Mouse (Mus musculus): ENCODE measurements around the gene Zfp652. TPM values are rescaled to one million over a fixed set of nuclear protein-coding genes. Genes with fewer than 3 reads are reported as not detected.
A peak's percentile ranks its signal among the peaks of the same experiment; 100 is the strongest.

The Zfp652 gene
- total and polyA plus RNA-seq, 3 experiments, result 16.1 to 54.4 (median 47.6) TPM

- Histone ChIP-seq H3K4me1 (ENCODE audit: control insufficient read depth, insufficient read depth, low read length) (peaks cover 26% of the 10 kb centered on the region), H3K27me3 (ENCODE audit: control insufficient read depth, insufficient read depth, low read length) (no peaks in the 10 kb centered on the region)
These were observed 118.2 kb downstream of the Zfp652 start for GRCm38 (mm10) chr11:95830411-95831275.

GRCm38 (mm10) chr11:95831276-95831619, 118.8 kb downstream of the Zfp652 start:
- Histone ChIP-seq H3K36me3 (ENCODE audit: control insufficient read depth, insufficient read depth, low read length) (peaks cover 6% of the 10 kb centered on the region; the same call in 1 of the 2 replicates), H3K79me2 (replicated peaks; ENCODE audit: control insufficient read depth, insufficient read depth, low read length) (no peaks in the 10 kb centered on the region), H3K27ac (no peak overlapping the region; the same call in 1 of the 2 replicates), H3K27me3 (ENCODE audit: control insufficient read depth, insufficient read depth, low read length) (no peaks in the 10 kb centered on the region), H3K9ac (ENCODE audit: low read depth, low read length) (peak overlapping the region; percentile 43), H3K4me1 (ENCODE audit: control insufficient read depth, insufficient read depth, low read length) (peaks cover 31% of the 10 kb centered on the region), H3K4me3 (peak overlapping the region; percentile 13; the same call in 1 of the 2 replicates)
- WGBS, result 50% methylated on average over 10 of the region's 10 CpGs
- intact Hi-C loops (cut with DNase I), result no loop called here
- DNase-seq, result peak in 1 of 2 experiments; percentile 47
- TF ChIP-seq POLR2A (IDR thresholded peaks at IDR 0.05; ENCODE audit: insufficient read depth, low read depth, low read length), result peak; percentile 41; the same call in 1 of the 2 replicates
- no peak for TF ChIP-seq EP300 (IDR thresholded peaks at IDR 0.05; ENCODE audit: insufficient read depth, low read depth, low read length)
- no peak for TF ChIP-seq CTCF (IDR thresholded peaks at IDR 0.05)

More at GRCm38 (mm10) chr11:95830411-95831275, 118.2 kb downstream of the Zfp652 start:
- Histone ChIP-seq H3K36me3 (ENCODE audit: control insufficient read depth, insufficient read depth, low read length) (peaks cover 3% of the 10 kb centered on the region; the same call in 1 of the 2 replicates), H3K4me3 (peak overlapping the region; percentile 13; the same call in 1 of the 2 replicates), H3K9ac (ENCODE audit: low read depth, low read length) (peak overlapping the region; percentile 43), H3K27ac (no peak overlapping the region), H3K79me2 (replicated peaks; ENCODE audit: control insufficient read depth, insufficient read depth, low read length) (no peaks in the 10 kb centered on the region)
- TF ChIP-seq EP300 (IDR thresholded peaks at IDR 0.05; ENCODE audit: insufficient read depth, low read depth, low read length) (0 out of 2 replicates have a peak, but pooled peaks have one; percentile 8), CTCF (IDR thresholded peaks at IDR 0.05) (no peak)
- WGBS, result 46% methylated on average over 80 of the region's 80 CpGs
- intact Hi-C loops (cut with DNase I), result no loop called here
- DNase-seq, result peak in 1 of 2 experiments; percentile 51

- no peak overlapping the region for H3K27ac ChIP-seq
- DNase-seq, result no peak
- peaks cover 35% of the 10 kb centered on the region for H3K4me1 ChIP-seq (ENCODE audit: control insufficient read depth, insufficient read depth, low read length)
- TF ChIP-seq POLR2A (IDR thresholded peaks at IDR 0.05; ENCODE audit: insufficient read depth, low read depth, low read length), result no peak
- peak; percentile 30 for TF ChIP-seq CTCF (IDR thresholded peaks at IDR 0.05)
- TF ChIP-seq EP300 (IDR thresholded peaks at IDR 0.05; ENCODE audit: insufficient read depth, low read depth, low read length), result no peak
- no peaks in the 10 kb centered on the region for H3K79me2 ChIP-seq (replicated peaks; ENCODE audit: control insufficient read depth, insufficient read depth, low read length)
- H3K4me3 ChIP-seq, result no peak overlapping the region
- 43% methylated on average over 15 of the region's 15 CpGs for WGBS
- no peaks in the 10 kb centered on the region for H3K27me3 ChIP-seq (ENCODE audit: control insufficient read depth, insufficient read depth, low read length)
- H3K9ac ChIP-seq (ENCODE audit: low read depth, low read length), result no peak overlapping the region
- intact Hi-C loops (cut with DNase I), result no loop called here
- H3K36me3 ChIP-seq (ENCODE audit: control insufficient read depth, insufficient read depth, low read length), result peaks cover 6% of the 10 kb centered on the region; the same call in 1 of the 2 replicates
These were observed 119.2 kb downstream of the Zfp652 start for GRCm38 (mm10) chr11:95831641-95832040.

- 80% methylated on average over 18 of the region's 18 CpGs for WGBS
- no peak overlapping the region for H3K27ac ChIP-seq
- intact Hi-C loops (cut with DNase I), result no loop called here
- H3K4me1 ChIP-seq (ENCODE audit: control insufficient read depth, insufficient read depth, low read length), result peaks cover 35% of the 10 kb centered on the region
- H3K4me3 ChIP-seq, result no peak overlapping the region
- H3K9ac ChIP-seq (ENCODE audit: low read depth, low read length), result no peak overlapping the region
- no peaks in the 10 kb centered on the region for H3K27me3 ChIP-seq (ENCODE audit: control insufficient read depth, insufficient read depth, low read length)
- H3K36me3 ChIP-seq (ENCODE audit: control insufficient read depth, insufficient read depth, low read length), result peaks cover 6% of the 10 kb centered on the region; the same call in 1 of the 2 replicates
- no peak for DNase-seq
- no peaks in the 10 kb centered on the region for H3K79me2 ChIP-seq (replicated peaks; ENCODE audit: control insufficient read depth, insufficient read depth, low read length)
- TF ChIP-seq EP300 (IDR thresholded peaks at IDR 0.05; ENCODE audit: insufficient read depth, low read depth, low read length) (no peak), POLR2A (IDR thresholded peaks at IDR 0.05; ENCODE audit: insufficient read depth, low read depth, low read length) (no peak), CTCF (IDR thresholded peaks at IDR 0.05) (no peak)
These were observed 119.9 kb downstream of the Zfp652 start for GRCm38 (mm10) chr11:95832129-95833005.

- H3K27ac ChIP-seq, result no peak overlapping the region
- peaks cover 6% of the 10 kb centered on the region; the same call in 1 of the 2 replicates for H3K36me3 ChIP-seq (ENCODE audit: control insufficient read depth, insufficient read depth, low read length)
- peaks cover 35% of the 10 kb centered on the region for H3K4me1 ChIP-seq (ENCODE audit: control insufficient read depth, insufficient read depth, low read length)
- H3K27me3 ChIP-seq (ENCODE audit: control insufficient read depth, insufficient read depth, low read length), result no peaks in the 10 kb centered on the region
- DNase-seq, result no peak
- H3K9ac ChIP-seq (ENCODE audit: low read depth, low read length), result no peak overlapping the region
- 65% methylated on average over 8 of the region's 8 CpGs for WGBS
- H3K4me3 ChIP-seq, result no peak overlapping the region
- no peaks in the 10 kb centered on the region for H3K79me2 ChIP-seq (replicated peaks; ENCODE audit: control insufficient read depth, insufficient read depth, low read length)
- intact Hi-C loops (cut with DNase I), result no loop called here
- TF ChIP-seq EP300 (IDR thresholded peaks at IDR 0.05; ENCODE audit: insufficient read depth, low read depth, low read length), result no peak
- TF ChIP-seq POLR2A (IDR thresholded peaks at IDR 0.05; ENCODE audit: insufficient read depth, low read depth, low read length), result no peak
- no peak for TF ChIP-seq CTCF (IDR thresholded peaks at IDR 0.05)
These were observed 120.6 kb downstream of the Zfp652 start for GRCm38 (mm10) chr11:95833006-95833570.

Measured in heart, adult 2 months (tissue).